Mouse (Mus musculus): ENCODE results near the gene Rplp1. TPM values are rescaled to one million over a fixed set of nuclear protein-coding genes. Genes with fewer than 3 reads are reported as not detected.

Gene Rplp1
- polyA plus RNA-seq (2014; fragmentation: Illumina TruSeq; extraction: RNeasy Lipid Tissue Mini Kit (QIAGEN cat#74804); ENCODE audit: low read depth, low replicate concordance) = 71.8 TPM

DNA sequence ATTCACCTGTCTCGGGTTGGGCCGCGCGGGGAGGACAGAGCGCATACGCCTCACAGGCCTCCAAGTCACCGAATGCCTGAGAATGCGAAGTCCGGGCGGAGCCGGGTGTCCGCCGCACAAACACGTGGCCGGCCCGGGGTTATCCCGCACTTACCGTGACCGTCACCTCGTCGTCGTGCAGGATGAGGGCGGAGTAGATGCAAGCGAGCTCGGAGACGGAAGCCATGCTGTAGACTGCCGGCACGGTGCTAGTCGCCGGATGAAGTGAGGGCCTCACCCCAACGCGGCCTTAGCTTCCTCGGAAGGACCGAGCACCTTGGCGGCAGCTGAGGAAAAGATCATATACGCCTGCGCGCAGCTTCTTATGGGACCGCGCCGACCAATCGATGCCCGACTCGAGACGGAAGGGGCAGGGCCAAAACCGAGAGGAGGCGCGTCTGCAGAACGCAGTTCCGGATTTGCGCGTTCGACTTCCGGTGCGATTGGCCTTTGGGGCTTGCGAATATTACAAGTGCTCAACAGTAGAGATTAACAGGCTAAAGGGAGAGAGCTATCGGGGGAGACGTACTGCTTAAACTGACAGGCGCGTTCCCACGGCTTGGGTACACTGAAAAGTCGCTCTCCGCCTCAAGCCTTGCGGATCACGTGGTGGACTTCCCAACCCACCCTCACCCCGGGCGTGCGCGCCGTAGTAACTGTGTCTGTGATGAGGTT is at the start of gene Rplp1:
Gene Rplp1, minus strand, starts transcription at position 340 of the 714 bp plus-strand sequence.

DNA sequence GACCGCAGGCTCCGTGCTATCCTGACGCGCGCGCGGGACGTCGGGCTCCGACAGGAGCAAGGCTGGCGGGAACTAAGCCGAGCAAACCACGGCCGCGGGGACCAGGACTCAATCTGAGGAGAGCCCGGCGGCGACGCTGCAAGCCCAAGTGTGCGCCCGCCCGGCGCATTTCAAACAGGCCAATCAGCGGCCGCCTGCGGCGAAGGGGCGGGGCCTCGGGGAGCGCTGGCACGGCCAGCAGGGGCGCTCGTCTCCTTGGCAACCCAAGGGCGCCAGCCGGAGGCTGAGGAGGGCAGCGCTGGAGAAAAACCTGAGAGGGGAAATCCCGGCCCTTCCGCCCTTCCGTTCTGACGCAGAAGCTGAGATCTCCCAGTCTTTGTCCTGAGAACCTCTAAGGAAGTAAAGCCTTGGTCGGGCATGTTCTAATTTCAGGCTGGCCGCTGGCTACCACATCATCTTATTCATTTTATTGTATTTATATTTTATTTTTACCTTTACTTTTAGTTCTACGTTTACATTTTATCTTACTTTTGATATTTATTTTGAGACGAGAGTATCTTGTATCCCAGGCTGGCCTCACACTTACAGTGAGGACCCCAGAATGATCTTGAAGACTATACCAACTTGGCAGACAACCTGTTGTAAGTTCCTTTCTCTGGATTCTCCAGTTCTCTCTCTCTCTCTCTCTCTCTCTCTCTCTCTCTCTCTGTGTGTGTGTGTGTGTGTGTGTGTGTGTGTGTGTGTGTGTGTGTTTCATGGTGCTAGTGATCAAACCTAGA is 32.5 kb upstream of the Rplp1 start, which contains the start of gene Kif23:
Gene Kif23, minus strand, starts transcription at position 152 of the 779 bp plus-strand sequence.

Other genes starting within 250 kb of the Rplp1 start
- gene Kif23, start 32.2 kb upstream of the Rplp1 start, polyA plus RNA-seq (2014; fragmentation: Illumina TruSeq; extraction: RNeasy Lipid Tissue Mini Kit (QIAGEN cat#74804); ENCODE audit: low read depth, low replicate concordance) = 43.5 TPM
- gene Paqr5, start 112.3 kb upstream of the Rplp1 start, polyA plus RNA-seq (2014; fragmentation: Illumina TruSeq; extraction: RNeasy Lipid Tissue Mini Kit (QIAGEN cat#74804); ENCODE audit: low read depth, low replicate concordance) = 20.5 TPM
- gene Glce, start 208.1 kb upstream of the Rplp1 start, polyA plus RNA-seq (2014; fragmentation: Illumina TruSeq; extraction: RNeasy Lipid Tissue Mini Kit (QIAGEN cat#74804); ENCODE audit: low read depth, low replicate concordance) = 41.8 TPM